Mouse (Mus musculus) kidney, embryonic 14.5 days (tissue): ENCODE results near the gene Rnf220. TPM values are rescaled to one million over a fixed set of nuclear protein-coding genes. Genes with fewer than 3 reads are reported as not detected.

Source experiments
- ATAC-seq: fragments of 200-750 bp; cut with Nextera tagmentation; 2 replicates; pipeline ENCODE4 v1.8.0; 2017; ENCODE audit warnings: moderate number of reproducible peaks, mild to moderate bottlenecking, moderate TSS enrichment, moderate library complexity; ENCODE audit not compliant: low FRiP score, low TSS enrichment
- H3K27ac ChIP-seq: fragments of 300-500 bp; sonication (generic); 2 replicates; pipeline ENCODE4 v1.5.1; 2014; ENCODE audit warnings: low read depth, mild to moderate bottlenecking, low read length, moderate library complexity, mixed read lengths
- H3K27me3 ChIP-seq: fragments of 300-500 bp; sonication (generic); 2 replicates; pipeline ENCODE4 v1.6.1; 2014; ENCODE audit warnings: mild to moderate bottlenecking, low read length; ENCODE audit not compliant: control insufficient read depth, insufficient read depth
- H3K36me3 ChIP-seq: fragments of 300-500 bp; sonication (generic); 2 replicates; pipeline ENCODE4 v1.6.1; 2014; ENCODE audit warnings: low read length, mixed read lengths; ENCODE audit not compliant: control insufficient read depth, insufficient read depth
- H3K4me1 ChIP-seq: fragments of 300-500 bp; sonication (generic); 2 replicates; pipeline ENCODE4 v1.6.1; 2014; ENCODE audit warnings: low read length, mixed read lengths; ENCODE audit not compliant: control insufficient read depth, insufficient read depth
- H3K4me2 ChIP-seq: fragments of 300-500 bp; sonication (generic); replicated peaks from 2 replicates; pipeline ENCODE4 v1.6.1; 2014; ENCODE audit warnings: low read depth, mild to moderate bottlenecking, low read length
- H3K4me3 ChIP-seq: fragments of 300-500 bp; sonication (generic); 2 replicates; pipeline ENCODE4 v1.5.1; 2014; ENCODE audit warnings: mild to moderate bottlenecking, low read length
- H3K9ac ChIP-seq: fragments of 300-500 bp; sonication (generic); 2 replicates; pipeline ENCODE4 v1.6.1; 2014; ENCODE audit warnings: low read depth, mild to moderate bottlenecking, low read length, moderate library complexity
- H3K9me3 ChIP-seq: fragments of 300-500 bp; sonication (generic); 2 replicates; pipeline ENCODE4 v1.6.1; 2016; ENCODE audit warnings: low read length; ENCODE audit not compliant: control insufficient read depth
- WGBS: fragments of 180-500 bp; shearing (Covaris S2); extraction: QIAGEN DNeasy Blood & Tissue Kit; methylation state at CpG from one replicate; pipeline ENCODE4 v1.1.7; 2014; 5-methylcytosine and 5-hydroxymethylcytosine counted together
- polyA plus RNA-seq: library from polyadenylated mRNA; unstranded; fragments of >200 nt; fragmentation: Nextera tagmentation; extraction: Ambion mirVana; gene quantifications from 2 replicates; pipeline ENCODE4 v1.2.1, GENCODE M21; 2014

The Rnf220 gene
- polyA plus RNA-seq, 1 experiment from 2014 or later, result 59.3 TPM

GRCm38 (mm10) chr4:117476355-117476754 lies 20.5 kb downstream of the Rnf220 start:
- Histone ChIP-seq H3K27me3 (peaks cover 36% of the 10 kb centered on the region), H3K9ac (no peak overlapping the region), H3K4me2 (no peak overlapping the region), H3K27ac (no peak overlapping the region), H3K4me1 (peaks cover 16% of the 10 kb centered on the region; the same call in 1 of the 2 replicates), H3K9me3 (no peaks in the 10 kb centered on the region), H3K4me3 (no peak overlapping the region), H3K36me3 (no peaks in the 10 kb centered on the region)
- no peak for ATAC-seq

GRCm38 (mm10) chr4:117473985-117474354 lies 22.9 kb downstream of the Rnf220 start:
- Histone ChIP-seq H3K4me1 (no peaks in the 10 kb centered on the region), H3K4me3 (no peak overlapping the region), H3K36me3 (no peaks in the 10 kb centered on the region), H3K9ac (no peak overlapping the region), H3K4me2 (no peak overlapping the region), H3K9me3 (no peaks in the 10 kb centered on the region), H3K27ac (no peak overlapping the region), H3K27me3 (peaks cover 32% of the 10 kb centered on the region)
- ATAC-seq, result no peak

- Histone ChIP-seq H3K27me3 (peaks cover 32% of the 10 kb centered on the region), H3K4me3 (no peak overlapping the region), H3K4me1 (no peaks in the 10 kb centered on the region), H3K9ac (no peak overlapping the region), H3K4me2 (no peak overlapping the region), H3K9me3 (no peaks in the 10 kb centered on the region), H3K36me3 (no peaks in the 10 kb centered on the region), H3K27ac (no peak overlapping the region)
- no peak for ATAC-seq
- 75% methylated on average over 14 of the region's 14 CpGs for WGBS
These were observed 23.4 kb downstream of the Rnf220 start for GRCm38 (mm10) chr4:117473291-117473984.

GRCm38 (mm10) chr4:117469471-117469870 lies 27.4 kb downstream of the Rnf220 start:
- peaks cover 13% of the 10 kb centered on the region for H3K27me3 ChIP-seq
- no peak overlapping the region for H3K9ac ChIP-seq
- H3K4me2 ChIP-seq, result no peak overlapping the region
- WGBS, result 66% methylated on average over 4 of the region's 4 CpGs
- H3K4me3 ChIP-seq, result no peak overlapping the region
- no peaks in the 10 kb centered on the region for H3K9me3 ChIP-seq
- H3K4me1 ChIP-seq, result no peaks in the 10 kb centered on the region
- H3K27ac ChIP-seq, result no peak overlapping the region
- no peak for ATAC-seq
- no peaks in the 10 kb centered on the region for H3K36me3 ChIP-seq

GRCm38 (mm10) chr4:117467936-117468335 lies 28.9 kb downstream of the Rnf220 start:
- WGBS, result 83% methylated on average over 7 of the region's 7 CpGs
- Histone ChIP-seq H3K4me2 (no peak overlapping the region), H3K27me3 (peaks cover 3% of the 10 kb centered on the region; the same call in 1 of the 2 replicates), H3K9ac (no peak overlapping the region), H3K36me3 (no peaks in the 10 kb centered on the region), H3K9me3 (no peaks in the 10 kb centered on the region), H3K27ac (no peak overlapping the region), H3K4me1 (no peaks in the 10 kb centered on the region), H3K4me3 (no peak overlapping the region)
- ATAC-seq, result no peak

- Histone ChIP-seq H3K27ac (no peak overlapping the region), H3K27me3 (no peaks in the 10 kb centered on the region), H3K36me3 (no peaks in the 10 kb centered on the region), H3K4me3 (no peak overlapping the region), H3K9me3 (no peaks in the 10 kb centered on the region), H3K4me1 (no peaks in the 10 kb centered on the region), H3K4me2 (no peak overlapping the region), H3K9ac (no peak overlapping the region)
- WGBS, result 84% methylated on average over 1 of the region's 1 CpGs
- ATAC-seq, result no peak
These were observed 47.7 kb downstream of the Rnf220 start for GRCm38 (mm10) chr4:117449151-117449550.

GRCm38 (mm10) chr4:117447926-117448325 lies 48.9 kb downstream of the Rnf220 start:
- Histone ChIP-seq H3K4me2 (no peak overlapping the region), H3K27ac (no peak overlapping the region), H3K4me3 (no peak overlapping the region), H3K9me3 (no peaks in the 10 kb centered on the region), H3K4me1 (no peaks in the 10 kb centered on the region), H3K36me3 (no peaks in the 10 kb centered on the region), H3K9ac (no peak overlapping the region), H3K27me3 (no peaks in the 10 kb centered on the region)
- ATAC-seq, result no peak
- 91% methylated on average over 3 of the region's 3 CpGs for WGBS

- no peaks in the 10 kb centered on the region for H3K9me3 ChIP-seq
- no peak for ATAC-seq
- no peak overlapping the region for H3K9ac ChIP-seq
- H3K27ac ChIP-seq, result no peak overlapping the region
- no peaks in the 10 kb centered on the region for H3K36me3 ChIP-seq
- 84% methylated on average over 19 of the region's 19 CpGs for WGBS
- H3K27me3 ChIP-seq, result peaks cover 3% of the 10 kb centered on the region; the same call in 1 of the 2 replicates
- no peak overlapping the region for H3K4me3 ChIP-seq
- no peaks in the 10 kb centered on the region for H3K4me1 ChIP-seq
- no peak overlapping the region for H3K4me2 ChIP-seq
These were observed 51.2 kb downstream of the Rnf220 start for GRCm38 (mm10) chr4:117445516-117446207.

- ATAC-seq, result no peak
- no peaks in the 10 kb centered on the region for H3K36me3 ChIP-seq
- H3K4me3 ChIP-seq, result no peak overlapping the region
- WGBS, result 83% methylated on average over 3 of the region's 3 CpGs
- H3K4me2 ChIP-seq, result no peak overlapping the region
- no peaks in the 10 kb centered on the region for H3K9me3 ChIP-seq
- H3K27ac ChIP-seq, result no peak overlapping the region
- no peaks in the 10 kb centered on the region for H3K4me1 ChIP-seq
- H3K27me3 ChIP-seq, result peaks cover 16% of the 10 kb centered on the region
- H3K9ac ChIP-seq, result no peak overlapping the region
These were observed 57.9 kb downstream of the Rnf220 start for GRCm38 (mm10) chr4:117438919-117439318.
